Mouse (Mus musculus) left cerebral cortex, adult 9 months (tissue): ENCODE results near the gene Mndal.
"Not testable (repeated sequence)": the region's sequence is repeated elsewhere in the genome, so short reads cannot be mapped to it uniquely, and the experiment has no call there.

ENCODE experiments used
- DNase-seq, 2 experiments: peaks; one replicate each; pipeline ENCODE4 v3.0.0; 2022; ENCODE audit warnings: low spot score in 2 of 2

Gene Mndal

GRCm38 (mm10) chr1:173941924-173942779, at the start of gene Mndal, which contains the start of gene Ifi203:
TSS of gene Mndal (minus strand) at chr1:173942491.
TSS of gene Ifi203 (minus strand) at chr1:173942672.
- DNase-seq = not testable (repeated sequence)

GRCm38 (mm10) chr1:173982694-173983305, 40.5 kb upstream of the Mndal start, which contains the start of gene Ifi202b:
TSS of gene Ifi202b (minus strand) at chr1:173982744.
- DNase-seq = not testable (repeated sequence)

GRCm38 (mm10) chr1:173981038-173981437, 38.7 kb upstream of the Mndal start:
- DNase-seq = not testable (repeated sequence)

- no peak for DNase-seq
These were observed 35.3 kb upstream of the Mndal start for GRCm38 (mm10) chr1:173977622-173978021.

- peak; percentile 6 to 10 for DNase-seq
These were observed 30.8 kb upstream of the Mndal start for GRCm38 (mm10) chr1:173973111-173973510.

- not testable (repeated sequence) for DNase-seq
These were observed 19.2 kb upstream of the Mndal start for GRCm38 (mm10) chr1:173961491-173961890.

- not testable (repeated sequence) for DNase-seq
These were observed 17.7 kb upstream of the Mndal start for GRCm38 (mm10) chr1:173959998-173960397.

GRCm38 (mm10) chr1:173955839-173956527, 13.7 kb upstream of the Mndal start:
- DNase-seq = not testable (repeated sequence)

GRCm38 (mm10) chr1:173955071-173955796, 12.9 kb upstream of the Mndal start:
- DNase-seq = no peak

GRCm38 (mm10) chr1:173953563-173953962, 11.3 kb upstream of the Mndal start:
- no peak for DNase-seq

- DNase-seq = not testable (repeated sequence)
These were observed 6.8 kb upstream of the Mndal start for GRCm38 (mm10) chr1:173949044-173949443.

- DNase-seq = not testable (repeated sequence)
These were observed 432 bp upstream of the Mndal start for GRCm38 (mm10) chr1:173942780-173943066.

- not testable (repeated sequence) for DNase-seq
These were observed 769 bp downstream of the Mndal start for GRCm38 (mm10) chr1:173941522-173941921.

- not testable (repeated sequence) for DNase-seq
These were observed 23.0 kb downstream of the Mndal start for GRCm38 (mm10) chr1:173919279-173919678.

- DNase-seq = no peak
These were observed 27.7 kb downstream of the Mndal start for GRCm38 (mm10) chr1:173914559-173914958.

- DNase-seq = not testable (repeated sequence)
These were observed 29.0 kb downstream of the Mndal start for GRCm38 (mm10) chr1:173913256-173913791.

GRCm38 (mm10) chr1:173912548-173913255, 29.6 kb downstream of the Mndal start, which contains the start of gene Ifi211:
TSS of gene Ifi211 (minus strand) at chr1:173913046.
- DNase-seq = not testable (repeated sequence)

- DNase-seq = no peak
These were observed 30.4 kb downstream of the Mndal start for GRCm38 (mm10) chr1:173911808-173912464.

- not testable (repeated sequence) for DNase-seq
These were observed 33.9 kb downstream of the Mndal start for GRCm38 (mm10) chr1:173908390-173908789.

- not testable (repeated sequence) for DNase-seq
These were observed 36.4 kb downstream of the Mndal start for GRCm38 (mm10) chr1:173905885-173906284.
